ENCODE assay signal across 8 mouse cellular contexts in the genomic region with DNA sequence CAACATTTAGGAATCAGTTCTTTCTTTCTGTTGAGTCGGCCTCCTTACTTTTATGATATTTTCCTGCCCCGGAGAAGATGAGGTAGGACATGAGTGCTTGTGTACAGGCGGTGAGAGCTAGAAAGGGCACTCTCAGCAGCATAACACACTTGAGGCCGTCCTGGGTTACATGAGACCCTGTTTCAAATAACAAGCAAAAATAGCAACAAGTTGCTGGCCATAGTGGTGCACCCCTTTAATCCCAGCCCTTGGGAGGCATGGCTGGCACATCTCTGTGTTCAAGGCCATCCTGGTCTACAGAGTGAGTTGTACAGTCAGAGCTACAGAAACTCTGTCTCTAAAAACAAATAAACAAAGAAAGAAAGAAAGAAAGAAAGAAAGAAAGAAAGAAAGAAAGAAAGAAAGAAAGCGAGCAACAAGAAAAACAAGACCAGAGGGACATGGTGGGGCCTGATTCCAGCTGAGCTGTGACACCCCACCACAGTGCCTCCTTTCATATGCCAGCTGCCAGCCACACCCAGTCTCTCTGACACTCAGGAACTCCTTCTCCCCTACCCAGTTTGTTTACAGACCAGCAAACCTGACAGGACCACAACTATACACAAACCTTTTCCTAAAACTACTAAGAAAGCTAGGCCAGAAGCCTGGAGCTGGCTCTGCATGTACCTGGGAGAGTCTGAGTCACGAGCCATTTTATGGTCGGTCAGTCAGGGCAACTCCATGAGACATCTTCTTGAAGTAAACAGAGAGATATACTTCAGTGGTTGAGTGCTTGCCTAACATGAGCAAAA. TPM values are rescaled to one million over a fixed set of nuclear protein-coding genes. Genes with fewer than 3 reads are reported as not detected.
DNase-seq lines count a peak whose midpoint lies in the region; ATAC-seq and TF ChIP-seq lines count a peak whose summit lies in the region.

No protein-coding gene starts in this region.

- TF ChIP-seq CTCF in layer of hippocampus, adult 2 months (conservative IDR thresholded peaks at IDR 0.05), result no peak
- TF ChIP-seq CTCF in liver, postnatal 0 days (IDR thresholded peaks at IDR 0.05; ENCODE audit: low read depth), result no peak
- no peak for TF ChIP-seq CTCF in thymus, adult 2 months (IDR thresholded peaks at IDR 0.05; ENCODE audit: borderline replicate concordance, control insufficient read depth, extremely low read depth, insufficient read depth, low read length, poor library complexity)

- H3K4me1 ChIP-seq in heart, embryonic 14.5 days (ENCODE audit: control insufficient read depth in 2 of 2, insufficient read depth in 2 of 2, low read length in 2 of 2), result peaks cover 10 to 18% of the 10 kb centered on the region in 2 experiments
- H3K4me1 ChIP-seq in liver, postnatal 0 days (ENCODE audit: insufficient read depth), result peaks cover 25% of the 10 kb centered on the region
- peaks cover 16% of the 10 kb centered on the region for H3K4me1 ChIP-seq in thymus, adult 2 months (replicated peaks; ENCODE audit: control insufficient read depth, insufficient read depth, low read length)

- peak overlapping the region; percentile 92 for H3K27ac ChIP-seq in layer of hippocampus, adult 2 months
- H3K27ac ChIP-seq in heart, embryonic 14.5 days (replicated peaks in 1 of 2; ENCODE audit: control insufficient read depth in 1 of 2, insufficient read depth in 1 of 2, low read depth in 2 of 2, low read length in 2 of 2), result peak overlapping the region; percentile 96 to 99
- H3K27ac ChIP-seq in liver, postnatal 0 days (ENCODE audit: low read depth), result peak overlapping the region; percentile 96
- H3K27ac ChIP-seq in thymus, adult 2 months (ENCODE audit: control insufficient read depth, insufficient read depth, low read length), result peak overlapping the region; percentile 99

- ATAC-seq in heart, embryonic 14.5 days (ENCODE audit: insufficient number of reproducible peaks, insufficient read depth, low FRiP score, low read depth), result no peak
- no peak for ATAC-seq in liver, postnatal 0 days

- H3K4me3 ChIP-seq in layer of hippocampus, adult 2 months, result no peak overlapping the region; the same call in 1 of the 2 replicates
- peak overlapping the region; percentile 48 to 62; a peak in 3 of 4 replicates for H3K4me3 ChIP-seq in heart, embryonic 14.5 days (ENCODE audit: control insufficient read depth in 1 of 2, insufficient read depth in 1 of 2, low read depth in 1 of 2, low read length in 2 of 2)
- H3K4me3 ChIP-seq in liver, postnatal 0 days (ENCODE audit: low read depth, low read length), result peak overlapping the region; percentile 76
- peak overlapping the region; percentile 13; the same call in 1 of the 2 replicates for H3K4me3 ChIP-seq in thymus, adult 2 months (ENCODE audit: control insufficient read depth, insufficient read depth, low read length)

- no peaks in the 10 kb centered on the region for H3K9me3 ChIP-seq in heart, embryonic 14.5 days (ENCODE audit: control insufficient read depth, low read length)
- no peaks in the 10 kb centered on the region for H3K9me3 ChIP-seq in liver, postnatal 0 days (ENCODE audit: low read length)

- peak overlapping the region; percentile 88 for H3K9ac ChIP-seq in heart, embryonic 14.5 days (ENCODE audit: low read length)
- 0 out of 2 replicates have a peak overlapping the region, but pooled peaks have one; percentile 12 for H3K9ac ChIP-seq in liver, postnatal 0 days (replicated peaks)

- H3K4me2 ChIP-seq in heart, embryonic 14.5 days (ENCODE audit: low read length), result peak overlapping the region; percentile 83
- H3K4me2 ChIP-seq in liver, postnatal 0 days (ENCODE audit: low read depth, low read length), result peak overlapping the region; percentile 95

- intact Hi-C loops in gastrocnemius, postnatal 36 days (cut with DNase I), result no loop called here
- intact Hi-C loops in left cerebral cortex, postnatal 25 days (cut with DNase I), result no loop called here

- TF ChIP-seq EP300 in liver, postnatal 0 days (IDR thresholded peaks at IDR 0.05; ENCODE audit: low read depth), result no peak

- 64% methylated on average over 7 of the region's 7 CpGs for WGBS in heart, embryonic 14.5 days
- 70% methylated on average over 7 of the region's 7 CpGs for WGBS in liver, postnatal 0 days (ENCODE audit: insufficient replicate concordance)
- 50% methylated on average over 7 of the region's 7 CpGs for WGBS in thymus, adult 2 months

- no peaks in the 10 kb centered on the region for H3K27me3 ChIP-seq in heart, embryonic 14.5 days (ENCODE audit: control insufficient read depth, insufficient read depth, low read length)
- no peaks in the 10 kb centered on the region for H3K27me3 ChIP-seq in liver, postnatal 0 days (ENCODE audit: insufficient read depth, low read length)
- no peaks in the 10 kb centered on the region for H3K27me3 ChIP-seq in thymus, adult 2 months (ENCODE audit: control insufficient read depth, insufficient read depth, low read length)

- H3K36me3 ChIP-seq in heart, embryonic 14.5 days (ENCODE audit: control insufficient read depth, insufficient read depth, low read length), result peaks cover 33% of the 10 kb centered on the region
- H3K36me3 ChIP-seq in liver, postnatal 0 days (replicated peaks; ENCODE audit: insufficient read depth, low read length), result no peaks in the 10 kb centered on the region
- H3K36me3 ChIP-seq in thymus, adult 2 months (ENCODE audit: control insufficient read depth, insufficient read depth, low read length), result peaks cover 6% of the 10 kb centered on the region; the same call in 1 of the 2 replicates

- DNase-seq in layer of hippocampus, adult 2 months (ENCODE audit: low spot score in 2 of 2), result no peak
- DNase-seq in layer of hippocampus, adult 9-11 months, result no peak
- DNase-seq in liver, postnatal 0 days, result no peak
- DNase-seq in thymus, adult 2 months, result peak; percentile 43
- DNase-seq in gastrocnemius, postnatal 36 days, result no peak
- DNase-seq in left cerebral cortex, postnatal 25 days (ENCODE audit: low spot score in 2 of 2), result no peak
- DNase-seq in retina, postnatal 1 day, result no peak

- no peak for TF ChIP-seq POLR2A in thymus, adult 2 months (IDR thresholded peaks at IDR 0.05; ENCODE audit: control insufficient read depth, extremely low read depth, insufficient read depth, low read length, poor library complexity)

RNA-seq across cellular contexts. Expression of a gene that starts 9.8 kb away (rescaled TPM):
- total RNA-seq in layer of hippocampus, adult 2 months (2021), result 10 to 100 TPM; 87.3 to 99.8 TPM
- 17.6 and 18.2 TPM in 2 replicates for polyA plus RNA-seq in heart, embryonic 14.5 days (2014; fragmentation: Nextera tagmentation; extraction: Ambion mirVana)
- 2.5 and 2.8 TPM in 2 replicates for polyA plus RNA-seq in liver, postnatal 0 days (2015; fragmentation: Nextera tagmentation; extraction: Ambion mirVana)
- 46.9 and 61.1 TPM in 2 replicates for polyA plus RNA-seq in thymus, adult 2 months (2012; rRNA removed)
- 10 to 100 TPM; 17.8 to 19.8 TPM for total RNA-seq in gastrocnemius, postnatal 36 days (2021)
- 100 to 1,000 TPM; 107 to 129 TPM for total RNA-seq in left cerebral cortex, postnatal 25 days (2021)

RNA-seq across cellular contexts. Expression of a gene that starts 11.6 kb away (rescaled TPM):
- total RNA-seq in layer of hippocampus, adult 2 months (2021), result 1 to 10 TPM; 2.1 to 3.3 TPM
- 0.11 and 0.19 TPM in 2 replicates for polyA plus RNA-seq in heart, embryonic 14.5 days (2014; fragmentation: Nextera tagmentation; extraction: Ambion mirVana)
- not detected in 2 replicates for polyA plus RNA-seq in liver, postnatal 0 days (2015; fragmentation: Nextera tagmentation; extraction: Ambion mirVana)
- polyA plus RNA-seq in thymus, adult 2 months (2012; rRNA removed), result 0.33 and 0.47 TPM in 2 replicates
- total RNA-seq in gastrocnemius, postnatal 36 days (2021), result 1 to 10 TPM; 5.1 to 5.7 TPM
- total RNA-seq in left cerebral cortex, postnatal 25 days (2021), result 1 to 10 TPM; 4.2 to 4.6 TPM

RNA-seq across cellular contexts. Expression of a gene that starts 17.9 kb away (rescaled TPM):
- total RNA-seq in layer of hippocampus, adult 2 months (2021), result 1 to 10 TPM; 1.4 to 1.9 TPM
- polyA plus RNA-seq in heart, embryonic 14.5 days (2014; fragmentation: Nextera tagmentation; extraction: Ambion mirVana), result 8.0 and 11.5 TPM in 2 replicates
- 0.30 and 0.38 TPM in 2 replicates for polyA plus RNA-seq in liver, postnatal 0 days (2015; fragmentation: Nextera tagmentation; extraction: Ambion mirVana)
- 4.6 and 7.9 TPM in 2 replicates for polyA plus RNA-seq in thymus, adult 2 months (2012; rRNA removed)
- 1 to 10 TPM; 3.9 to 7.8 TPM for total RNA-seq in gastrocnemius, postnatal 36 days (2021)
- total RNA-seq in left cerebral cortex, postnatal 25 days (2021), result 1 to 10 TPM; 1.9 to 2.2 TPM

RNA-seq across cellular contexts. Expression of a gene that starts 42.9 kb away (rescaled TPM):
- 10 to 100 TPM; 28.5 to 30.1 TPM for total RNA-seq in layer of hippocampus, adult 2 months (2021)
- polyA plus RNA-seq in heart, embryonic 14.5 days (2014; fragmentation: Nextera tagmentation; extraction: Ambion mirVana), result 39.5 and 42.2 TPM in 2 replicates
- polyA plus RNA-seq in liver, postnatal 0 days (2015; fragmentation: Nextera tagmentation; extraction: Ambion mirVana), result 5.7 and 7.2 TPM in 2 replicates
- polyA plus RNA-seq in thymus, adult 2 months (2012; rRNA removed), result 37.6 and 41.2 TPM in 2 replicates
- 10 to 100 TPM; 19.3 to 20.1 TPM for total RNA-seq in gastrocnemius, postnatal 36 days (2021)
- 10 to 100 TPM; 30.8 to 32.2 TPM for total RNA-seq in left cerebral cortex, postnatal 25 days (2021)

RNA-seq across cellular contexts. Expression of a gene that starts 50.9 kb away (rescaled TPM):
- 10 to 100 TPM; 38.6 to 41.1 TPM for total RNA-seq in layer of hippocampus, adult 2 months (2021)
- 62.0 and 65.5 TPM in 2 replicates for polyA plus RNA-seq in heart, embryonic 14.5 days (2014; fragmentation: Nextera tagmentation; extraction: Ambion mirVana)
- 43.6 and 43.8 TPM in 2 replicates for polyA plus RNA-seq in liver, postnatal 0 days (2015; fragmentation: Nextera tagmentation; extraction: Ambion mirVana)
- polyA plus RNA-seq in thymus, adult 2 months (2012; rRNA removed), result 121 and 137 TPM in 2 replicates
- total RNA-seq in gastrocnemius, postnatal 36 days (2021), result 10 to 100 TPM; 33.7 to 35.1 TPM
- total RNA-seq in left cerebral cortex, postnatal 25 days (2021), result 10 to 100 TPM; 40.2 to 44.2 TPM

Comparison
In these comparisons a context has a peak if more than half of its experiments do, and no peak if none do; other contexts are left out.
1. RNA of a gene that starts 9.8 kb away (total RNA-seq): 107 to 129 TPM in left cerebral cortex, postnatal 25 days and 87.3 to 99.8 TPM in layer of hippocampus, adult 2 months; 17.8 to 19.8 TPM in gastrocnemius, postnatal 36 days; every median in the first group is over 4 times any median in the second.
2. Peak in every context shown above with its lines, with median percentiles within 50 percentile points of each other: H3K27ac ChIP-seq.